Mouse (Mus musculus) lung, postnatal 10 days (tissue): ENCODE measurements at regions not wholly inside any gene's neighbourhood (a gene's known extent, or its start where the extent isn't known, plus 50 kb on each side); places are given as distances from the start of the nearest gene placed in this dataset.

ENCODE experiments used
- DNase-seq: peaks from one replicate; pipeline ENCODE4 v3.0.0; 2021

- peak; percentile 60 for DNase-seq
These were observed 54.8 kb upstream of the Cep85l start for GRCm38 (mm10) chr10:53434376-53435171.

DNA sequence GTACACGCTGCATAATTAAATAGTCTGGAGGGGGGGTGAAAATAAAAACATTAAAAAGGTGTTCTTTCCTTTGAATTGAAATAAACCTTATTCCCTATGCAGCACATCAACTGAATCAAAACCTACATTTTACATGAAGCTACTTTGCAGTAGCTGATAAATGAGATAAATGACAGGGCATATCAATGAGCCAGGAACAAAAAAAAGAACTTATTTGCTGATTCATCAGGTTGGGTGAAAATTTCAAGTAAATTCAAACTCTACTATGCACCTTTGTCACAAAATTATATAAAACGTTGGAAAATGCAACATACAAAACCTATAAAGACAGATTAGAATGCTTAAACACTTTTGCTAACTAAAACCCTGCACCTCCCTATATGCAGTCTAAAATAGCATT lies 53.0 kb upstream of the Cep85l start:
- no peak for DNase-seq

DNA sequence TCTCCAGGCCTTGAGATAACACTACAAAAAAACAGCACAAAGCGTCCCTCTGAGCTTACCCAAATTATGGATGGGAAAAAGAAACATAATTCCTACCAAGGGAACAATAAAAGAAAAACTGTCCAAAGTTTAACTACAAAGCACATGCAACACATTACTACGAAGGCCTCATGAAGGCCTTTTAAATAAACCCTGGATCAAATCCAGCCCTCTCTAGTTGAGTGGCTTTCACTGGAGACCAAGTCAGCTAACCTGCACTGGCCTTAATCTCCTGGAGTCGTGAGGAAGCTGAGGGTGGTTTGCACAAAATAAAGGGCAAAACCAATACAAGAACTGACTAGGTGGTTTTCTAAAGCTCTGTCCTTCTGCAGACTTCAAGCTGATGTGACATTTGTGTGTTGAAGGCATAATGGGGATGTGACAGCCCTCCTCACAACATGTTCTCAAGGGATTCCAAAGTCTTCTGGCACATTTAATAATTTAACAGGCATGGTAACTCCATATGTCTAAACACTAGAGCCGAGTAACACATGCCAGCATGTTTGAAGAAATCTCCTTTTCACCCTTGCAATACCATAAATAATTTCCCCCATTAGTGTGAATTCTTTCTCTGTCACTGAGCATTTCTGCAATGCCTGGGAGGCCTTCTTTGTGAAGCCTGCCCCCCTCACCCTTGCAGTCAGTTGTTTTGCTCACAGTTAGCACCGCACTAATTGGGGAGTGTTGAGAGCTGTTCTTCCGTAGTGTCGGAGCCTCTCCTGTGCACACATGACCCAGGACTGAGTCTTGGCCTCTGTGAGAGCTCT lies 50.0 kb upstream of the Cep85l start:
- DNase-seq = no peak
